ENCODE assay signal across 13 mouse cellular contexts in genomic region chr10:58663868-58664267, GRCm38 (mm10). TPM values are rescaled to one million over a fixed set of nuclear protein-coding genes. Genes with fewer than 3 reads are reported as not detected.
DNase-seq lines count a peak whose midpoint lies in the region; ATAC-seq lines count a peak whose summit lies in the region.
"Had no signal": no experiment of that assay in that cellular context is flagged by ENCODE, and none has a peak within 500 bp of the region (broad histone marks: within the 10 kb centered on the region; RNA-seq: fewer than 3 reads in every experiment).

No protein-coding gene starts in this region.

- no peak overlapping the region for H3K4me2 ChIP-seq in hindbrain, embryonic 15.5 days
- H3K4me2 ChIP-seq: liver, embryonic 13.5 days had no signal

- 68% methylated on average over 5 of the region's 5 CpGs for WGBS in hindbrain, embryonic 15.5 days

- ATAC-seq in hindbrain, embryonic 15.5 days (ENCODE audit: low FRiP score, low read depth): peak; percentile 85

- H3K27ac ChIP-seq in hindbrain, embryonic 15.5 days (replicated peaks): 0 out of 2 replicates have a peak overlapping the region, but pooled peaks have one; percentile 22
- H3K27ac ChIP-seq: liver, embryonic 13.5 days had no signal

- no peaks in the 10 kb centered on the region for H3K27me3 ChIP-seq in hindbrain, embryonic 15.5 days
- H3K27me3 ChIP-seq: liver, embryonic 13.5 days had no signal

- peak; percentile 6 for DNase-seq in adrenal gland, adult 8-10 months
- no peak for DNase-seq in adrenal gland, postnatal 25 days
- DNase-seq in kidney, adult 11 months: peak; percentile 43
- DNase-seq in kidney, postnatal 4 days: no peak
- peak; percentile 62 for DNase-seq in adrenal gland, postnatal 14 days
- DNase-seq in natural killer cell, adult 2 months (ENCODE audit: low spot score in 2 of 2): no peak
- no peak for DNase-seq in B cell, adult 2 months
- DNase-seq: liver, embryonic 13.5 days; thymus, adult 18-20 months had no signal

- H3K4me1 ChIP-seq in hindbrain, embryonic 15.5 days (replicated peaks): 0 out of 2 replicates have a peak, but pooled peaks cover 5% of the 10 kb centered on the region
- H3K4me1 ChIP-seq: liver, embryonic 13.5 days had no signal

- H3K4me3 ChIP-seq in hindbrain, embryonic 15.5 days: no peak overlapping the region
- H3K4me3 ChIP-seq: liver, embryonic 13.5 days had no signal

- no peaks in the 10 kb centered on the region for H3K9me3 ChIP-seq in hindbrain, embryonic 15.5 days
- H3K9me3 ChIP-seq: liver, embryonic 13.5 days had no signal

- no peaks in the 10 kb centered on the region for H3K36me3 ChIP-seq in hindbrain, embryonic 15.5 days
- H3K36me3 ChIP-seq: liver, embryonic 13.5 days had no signal

- no peak overlapping the region for H3K9ac ChIP-seq in hindbrain, embryonic 15.5 days
- H3K9ac ChIP-seq: liver, embryonic 13.5 days had no signal

RNA-seq across cellular contexts. Expression of gene Edar, which starts 11.6 kb away (rescaled TPM):
- 1 to 10 TPM in 2 of 4 experiments, under 1 TPM in 2; 0.15 to 2.5 (median 1.1) TPM for total RNA-seq in adrenal gland, adult 8-10 months (2022)
- total RNA-seq in adrenal gland, postnatal 25 days (2021): 0.21 and 0.24 TPM in 2 replicates
- 0.11 and 0.23 TPM in 2 replicates for total RNA-seq in adrenal gland, postnatal 14 days (2021)
- polyA plus RNA-seq in hindbrain, embryonic 15.5 days (2015; fragmentation: Nextera tagmentation; extraction: Ambion mirVana): 0.05 and 0.13 TPM in 2 replicates
- polyA plus RNA-seq: liver, embryonic 13.5 days had no signal

RNA-seq across cellular contexts. Expression of gene Gm17542, which starts 54.1 kb away (rescaled TPM):
- not detected for total RNA-seq in adrenal gland, adult 8-10 months (2022)
- not detected in 2 replicates for total RNA-seq in adrenal gland, postnatal 25 days (2021)
- not detected in 2 replicates for total RNA-seq in adrenal gland, postnatal 14 days (2021)
- not detected in 2 replicates for polyA plus RNA-seq in hindbrain, embryonic 15.5 days (2015; fragmentation: Nextera tagmentation; extraction: Ambion mirVana)
- total RNA-seq: gastrocnemius, adult 8-10 months had no signal
- polyA plus RNA-seq: brain, embryonic 14.5 days; large intestine, adult 2 months; liver, embryonic 13.5 days had no signal

Comparison
In these comparisons a context has a peak if more than half of its experiments do, and no peak if none do; other contexts are left out.
1. DNase-seq: peak in adrenal gland, adult 8-10 months (single experiment), kidney, adult 11 months (single experiment) and adrenal gland, postnatal 14 days (single experiment); none in adrenal gland, postnatal 25 days (single experiment), kidney, postnatal 4 days (0 of 2), natural killer cell, adult 2 months (0 of 2) and B cell, adult 2 months (0 of 2).